Mouse (Mus musculus): ENCODE results near the gene Riox2.
A peak's percentile ranks its signal among the peaks of the same experiment; 100 is the strongest.
"Not testable (repeated sequence)": the region's sequence is repeated elsewhere in the genome, so short reads cannot be mapped to it uniquely, and the experiment has no call there.

Gene Riox2

GRCm38 (mm10) chr16:59471637-59472278, at the start of gene Riox2:
TSS of gene Riox2 (plus strand) at chr16:59471775.
- peak; percentile 80 to 82 for DNase-seq (ENCODE audit: low spot score in 2 of 2)

DNA sequence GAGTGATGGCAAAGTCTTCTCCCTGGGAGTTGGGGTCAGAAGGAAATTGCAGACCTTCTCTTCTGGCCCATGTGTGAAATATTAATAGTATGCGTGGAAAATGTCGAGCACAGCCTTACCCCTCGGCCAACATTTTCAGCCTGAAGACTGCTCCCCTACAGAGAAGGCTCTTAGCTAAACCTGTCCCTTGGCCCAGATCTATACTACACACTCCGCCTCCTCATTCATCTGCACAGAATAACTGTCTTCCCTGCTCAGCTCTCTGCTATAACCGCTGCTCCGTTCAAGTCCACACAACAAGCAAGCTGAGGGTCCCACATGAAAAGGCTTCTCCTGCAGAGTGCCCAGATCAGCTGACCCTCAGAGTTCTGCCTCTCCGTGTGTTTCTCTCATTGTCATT, 43.6 kb upstream of the Riox2 start:
- DNase-seq (ENCODE audit: low spot score in 2 of 2) = no peak

DNA sequence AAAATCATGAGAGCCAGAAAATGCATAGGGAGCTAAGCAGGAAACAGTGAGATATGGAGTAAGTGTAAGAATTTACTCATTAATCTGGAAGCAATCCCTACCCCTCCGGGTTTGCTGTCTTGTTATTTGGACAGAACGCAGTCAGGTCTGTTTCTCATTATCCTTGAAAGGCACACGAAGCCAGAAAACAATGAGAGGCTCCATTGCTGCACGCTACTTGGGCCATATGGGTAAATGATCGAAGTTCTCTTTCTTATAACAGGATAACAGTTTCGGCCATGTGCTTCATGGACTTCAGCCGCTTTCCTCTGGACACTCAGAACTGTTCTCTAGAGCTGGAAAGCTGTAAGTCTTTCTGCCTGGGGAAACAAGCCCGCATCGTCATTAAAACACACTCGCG, 38.4 kb upstream of the Riox2 start:
- no peak for DNase-seq (ENCODE audit: low spot score in 2 of 2)

DNA sequence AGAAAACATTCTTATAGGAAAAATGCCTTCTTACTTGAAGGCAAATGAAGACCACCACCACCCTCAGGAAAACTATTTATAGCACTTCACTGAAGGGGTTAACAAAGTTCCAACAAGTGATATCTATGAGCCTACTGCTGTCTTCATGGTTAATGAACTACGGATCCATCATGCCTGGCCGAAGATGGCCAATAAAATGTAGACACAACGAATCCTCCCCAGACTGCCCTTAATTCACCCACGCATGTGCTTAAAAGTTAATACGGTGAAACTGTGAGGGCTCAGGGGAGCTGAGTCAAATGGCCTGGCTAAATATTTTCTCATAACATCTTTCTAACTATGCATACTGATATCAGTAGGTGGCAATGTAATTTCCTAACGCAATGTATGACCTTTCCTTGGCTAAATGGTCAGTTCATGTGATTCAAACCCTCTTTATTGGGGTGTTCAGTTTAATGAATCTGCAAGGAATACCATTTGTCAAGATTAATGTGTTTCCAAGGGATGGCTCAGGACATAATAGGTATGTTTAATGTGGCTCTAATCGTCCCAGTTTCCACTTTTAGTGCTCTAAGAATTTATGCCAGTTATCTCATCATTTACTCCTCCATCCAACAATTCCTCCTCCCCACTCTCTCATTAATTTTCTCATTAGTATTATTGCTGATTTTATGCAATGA, 26.6 kb upstream of the Riox2 start:
- DNase-seq (ENCODE audit: low spot score in 2 of 2) = no peak

GRCm38 (mm10) chr16:59448181-59448580, 23.4 kb upstream of the Riox2 start:
- DNase-seq (ENCODE audit: low spot score in 2 of 2) = no peak

DNA sequence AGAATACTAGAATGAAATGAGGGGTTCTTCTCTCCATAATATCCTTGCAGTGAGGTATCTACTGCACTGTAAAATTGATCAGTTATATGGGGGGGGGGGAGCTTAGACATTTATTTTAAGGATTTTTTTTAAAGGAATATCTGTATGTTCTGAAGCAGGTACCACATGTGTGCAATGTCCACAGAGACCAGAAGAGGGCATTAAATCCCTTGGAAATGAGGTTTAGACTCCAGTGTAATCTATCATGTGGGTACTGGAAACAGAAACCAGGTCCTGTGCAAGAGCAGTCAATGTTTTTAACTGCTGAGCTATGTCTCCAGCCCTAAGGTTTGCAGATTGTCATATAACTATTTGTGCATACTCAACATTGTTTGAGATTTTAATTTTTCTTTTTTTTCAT, 22.5 kb upstream of the Riox2 start:
- no peak for DNase-seq (ENCODE audit: low spot score in 2 of 2)

- no peak for DNase-seq (ENCODE audit: low spot score in 2 of 2)
Measured at GRCm38 (mm10) chr16:59451813-59452212, 19.8 kb upstream of the Riox2 start.

GRCm38 (mm10) chr16:59459259-59459861, 12.2 kb upstream of the Riox2 start:
- DNase-seq (ENCODE audit: low spot score in 2 of 2) = not testable (repeated sequence)

- DNase-seq (ENCODE audit: low spot score in 2 of 2) = no peak
Measured at GRCm38 (mm10) chr16:59463567-59463966, 8.0 kb upstream of the Riox2 start.

DNA sequence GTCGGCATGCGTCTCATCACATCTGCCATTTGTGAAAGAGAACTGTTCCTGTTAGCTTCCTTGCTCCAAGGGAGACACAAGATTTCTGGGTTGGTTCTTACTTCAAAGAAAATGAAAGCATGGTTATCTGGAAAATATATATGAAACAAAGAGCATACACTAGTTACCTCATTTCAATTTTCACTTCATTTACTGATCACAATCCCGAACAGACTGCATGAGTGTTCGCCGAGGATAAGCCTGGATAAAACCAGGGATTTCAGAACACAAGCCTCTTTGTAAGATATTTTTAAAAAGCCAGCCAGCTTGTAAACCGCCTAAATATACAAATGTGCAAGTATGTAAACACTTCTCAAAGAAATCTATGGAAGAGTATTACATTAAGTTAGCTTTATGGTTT, 7.6 kb upstream of the Riox2 start:
- no peak for DNase-seq (ENCODE audit: low spot score in 2 of 2)

GRCm38 (mm10) chr16:59469846-59470245, 1.7 kb upstream of the Riox2 start:
- no peak for DNase-seq (ENCODE audit: low spot score in 2 of 2)

- no peak for DNase-seq (ENCODE audit: low spot score in 2 of 2)
Measured at GRCm38 (mm10) chr16:59472546-59472945, 971 bp downstream of the Riox2 start.

DNA sequence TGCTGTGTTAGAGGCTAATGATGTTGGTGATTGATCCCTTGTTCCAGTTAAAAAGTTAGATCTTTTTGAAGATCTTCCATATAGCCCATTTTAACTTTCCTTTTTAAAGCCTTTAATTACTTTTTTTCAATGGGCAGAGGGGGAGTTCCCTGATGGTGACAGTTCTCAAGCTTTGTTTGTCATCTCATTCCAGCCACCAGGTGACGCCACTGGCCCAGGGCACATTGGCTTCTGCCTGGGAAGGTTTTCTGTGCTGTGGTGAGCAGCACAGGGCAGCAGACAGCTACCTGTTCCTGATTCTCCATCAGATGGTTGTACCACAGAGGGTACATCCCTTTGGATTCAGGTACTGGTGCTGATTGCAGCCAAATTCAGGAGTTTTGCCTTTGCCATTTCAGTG, 3.2 kb downstream of the Riox2 start:
- peak; percentile 43 to 60 for DNase-seq (ENCODE audit: low spot score in 2 of 2)

- DNase-seq (ENCODE audit: low spot score in 2 of 2) = no peak
Measured at GRCm38 (mm10) chr16:59477955-59478354, 6.4 kb downstream of the Riox2 start.

DNA sequence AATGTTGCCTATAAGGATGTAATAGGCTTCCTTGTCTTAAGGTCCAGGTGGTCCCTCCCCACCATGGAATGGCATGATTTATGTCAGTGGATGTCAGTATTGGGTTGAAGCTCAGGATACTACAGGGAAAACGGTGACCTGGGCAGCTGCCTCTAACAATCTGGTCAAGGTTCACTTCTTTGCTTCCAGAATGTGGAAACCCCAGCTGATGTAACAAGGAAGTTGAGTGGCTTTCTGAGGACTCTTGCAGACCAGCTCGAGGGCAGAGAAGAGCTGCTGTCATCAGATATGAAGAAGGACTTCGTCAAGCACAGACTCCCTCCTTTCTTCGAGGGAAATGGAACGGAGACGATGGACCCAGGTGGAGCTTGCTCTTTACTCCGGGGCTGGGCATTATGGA, 15.7 kb downstream of the Riox2 start:
- no peak for DNase-seq (ENCODE audit: low spot score in 2 of 2)

DNA sequence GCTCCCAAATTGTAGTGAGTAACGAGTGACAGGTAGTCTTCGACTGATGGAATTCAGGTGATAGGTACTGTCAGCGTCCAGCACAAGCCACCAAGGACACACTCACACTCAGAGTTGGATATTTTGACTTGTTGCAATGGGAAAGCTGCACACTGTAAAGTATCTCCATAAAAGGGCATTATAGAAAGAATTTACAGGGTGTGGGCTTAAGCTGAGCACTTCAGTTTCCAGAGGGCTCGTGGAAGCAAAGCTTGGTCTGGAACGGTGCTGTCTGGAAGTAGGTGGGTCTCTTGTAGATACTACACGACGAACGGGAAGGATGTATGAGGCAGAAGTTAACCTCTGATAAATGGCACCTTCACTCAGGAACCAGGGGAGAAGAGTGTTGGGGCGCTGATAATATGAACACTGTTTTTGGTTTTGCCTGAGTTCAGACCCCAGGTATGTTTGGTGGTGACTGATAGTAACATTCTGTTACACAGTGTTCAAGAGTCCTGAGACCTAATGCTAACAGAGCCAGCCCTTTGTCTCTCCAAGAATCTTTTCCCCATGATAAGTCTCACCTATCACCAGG, 16.5 kb downstream of the Riox2 start:
- no peak for DNase-seq (ENCODE audit: low spot score in 2 of 2)

- DNase-seq (ENCODE audit: low spot score in 2 of 2) = no peak
Measured at GRCm38 (mm10) chr16:59493199-59493598, 21.6 kb downstream of the Riox2 start.

GRCm38 (mm10) chr16:59497947-59498346, 26.4 kb downstream of the Riox2 start:
- no peak for DNase-seq (ENCODE audit: low spot score in 2 of 2)

GRCm38 (mm10) chr16:59499180-59499579, 27.6 kb downstream of the Riox2 start:
- no peak for DNase-seq (ENCODE audit: low spot score in 2 of 2)

GRCm38 (mm10) chr16:59509830-59510229, 38.3 kb downstream of the Riox2 start:
- DNase-seq (ENCODE audit: low spot score in 2 of 2) = no peak

DNA sequence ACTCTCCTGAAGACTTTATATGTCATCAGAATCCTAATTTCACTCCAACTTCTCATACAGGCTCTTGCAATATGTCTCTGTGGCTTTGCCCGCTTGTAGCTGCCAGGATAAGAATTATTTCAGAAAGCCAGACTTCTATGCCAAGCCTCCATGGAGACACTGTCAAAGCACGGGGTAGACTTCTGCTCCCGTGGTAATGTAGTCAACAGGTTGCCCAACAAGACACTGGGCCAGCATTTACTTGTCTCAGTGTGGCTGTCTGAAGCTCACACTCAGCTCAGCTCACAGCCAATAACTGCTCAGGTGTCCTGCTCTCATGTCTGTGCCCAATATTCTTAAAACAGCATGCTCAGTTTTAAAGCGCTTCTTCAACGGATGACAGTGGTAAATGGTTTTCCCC, 43.6 kb downstream of the Riox2 start:
- peak; percentile 35 to 47 for DNase-seq (ENCODE audit: low spot score in 2 of 2)

- no peak for DNase-seq (ENCODE audit: low spot score in 2 of 2)
Measured at GRCm38 (mm10) chr16:59516965-59517364, 45.4 kb downstream of the Riox2 start.
